Mouse (Mus musculus): ENCODE data around the gene Smim20. TPM values are rescaled to one million over a fixed set of nuclear protein-coding genes. Genes with fewer than 3 reads are reported as not detected.

Gene Smim20
- polyA plus RNA-seq, 1 experiment: 71.2 TPM

Other genes with a start within 250 kb of the Smim20 start
- gene Slc34a2, start 229.0 kb upstream of the Smim20 start, polyA plus RNA-seq (2012; rRNA removed): 240 and 439 TPM in 2 replicates
- 33.5 and 35.5 TPM in 2 replicates for gene Sel1l3, start 53.2 kb upstream of the Smim20 start, polyA plus RNA-seq (2012; rRNA removed)
- gene Rbpj, start 199.1 kb downstream of the Smim20 start, polyA plus RNA-seq (2012; rRNA removed): 6.5 and 9.0 TPM in 2 replicates